Mouse (Mus musculus): ENCODE data around the gene Gzmc.
"Not testable (repeated sequence)": the region's sequence is repeated elsewhere in the genome, so short reads cannot be mapped to it uniquely, and the experiment has no call there.

The Gzmc gene

DNA sequence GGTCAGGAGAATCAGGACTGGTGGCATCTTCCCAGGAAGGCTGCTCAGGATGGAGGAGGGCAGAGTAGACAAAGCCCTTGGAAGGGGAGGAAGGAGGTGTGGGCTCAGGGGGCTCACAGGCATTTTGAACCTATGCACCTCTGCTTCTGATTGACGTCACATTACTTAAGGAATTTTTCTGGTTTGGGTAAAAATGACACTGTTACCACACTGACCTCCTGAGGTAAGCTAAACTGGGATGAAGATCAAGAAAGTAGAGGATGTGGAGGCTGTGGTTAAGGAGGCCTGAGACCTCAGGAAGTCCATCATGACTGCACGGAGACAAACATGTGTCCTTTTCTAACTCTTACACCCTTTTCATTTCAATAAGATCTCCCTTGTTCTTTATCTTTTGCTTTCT lies at the start of gene Gzmc:
Gzmc (minus strand) TSS at position 101 of the 400 bp plus-strand sequence.
- in situ Hi-C loops (cut with MboI): no loop called here

GRCm38 (mm10) chr14:56283816-56284215 lies 49.4 kb upstream of the Gzmc start:
- in situ Hi-C loops (cut with MboI): no loop called here

GRCm38 (mm10) chr14:56281090-56281489 lies 46.6 kb upstream of the Gzmc start:
- in situ Hi-C loops (cut with MboI): no loop called here

DNA sequence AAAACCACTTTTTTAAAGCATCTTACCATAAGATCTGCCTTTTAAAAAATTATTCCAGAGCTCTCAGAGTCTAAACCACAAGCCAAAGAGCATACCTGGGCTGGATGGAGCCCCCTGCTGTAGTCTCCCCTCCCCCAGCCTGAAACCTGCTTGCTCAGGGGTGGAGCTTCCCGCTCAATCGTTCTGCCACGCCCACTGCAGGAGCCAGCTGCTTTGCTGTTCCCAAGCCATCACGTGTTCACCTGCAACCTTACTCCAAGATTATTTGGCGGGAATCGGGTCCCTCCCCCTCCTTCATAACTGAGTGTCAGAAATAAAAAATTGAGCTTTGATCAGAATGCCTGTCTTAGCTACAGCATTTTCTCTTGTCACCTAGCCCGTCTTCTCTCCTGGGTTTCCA lies 44.2 kb upstream of the Gzmc start:
- in situ Hi-C loops (cut with MboI): not testable (repeated sequence)

- in situ Hi-C loops (cut with MboI): not testable (repeated sequence)
Measured at GRCm38 (mm10) chr14:56276096-56276495, 41.6 kb upstream of the Gzmc start.

- in situ Hi-C loops (cut with MboI): no loop called here
Measured at GRCm38 (mm10) chr14:56266109-56266508, 31.7 kb upstream of the Gzmc start.

DNA sequence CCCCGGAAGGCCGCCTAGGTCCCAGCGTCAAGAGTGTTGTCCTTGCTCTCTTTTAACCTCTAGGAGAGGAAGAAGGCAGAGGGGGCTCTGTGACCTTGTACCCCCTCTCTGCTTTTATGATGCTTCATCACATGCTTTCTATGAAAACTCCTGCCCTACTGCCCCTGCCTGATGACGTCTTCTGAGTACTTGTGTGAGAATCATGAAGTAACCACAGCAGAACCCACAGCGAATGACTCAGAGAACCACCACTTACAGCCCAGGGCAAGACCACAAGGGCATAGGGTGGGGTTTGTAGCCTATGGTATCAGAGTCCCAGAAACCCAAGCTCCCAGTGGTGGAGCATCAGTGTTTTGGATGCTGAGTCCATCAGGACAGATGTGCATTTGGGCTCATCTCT lies 27.7 kb upstream of the Gzmc start, which contains the start of gene Gzmb:
Gzmb (minus strand) TSS at position 108 of the 400 bp plus-strand sequence.
- in situ Hi-C loops (cut with MboI): no loop called here

GRCm38 (mm10) chr14:56240409-56240808 lies 6.0 kb upstream of the Gzmc start:
- in situ Hi-C loops (cut with MboI): no loop called here

- in situ Hi-C loops (cut with MboI): no loop called here
Measured at GRCm38 (mm10) chr14:56211317-56211716, 23.1 kb downstream of the Gzmc start, which contains the start of gene Gzmf. Gene Gzmf (minus strand): TSS chr14:56211417.

DNA sequence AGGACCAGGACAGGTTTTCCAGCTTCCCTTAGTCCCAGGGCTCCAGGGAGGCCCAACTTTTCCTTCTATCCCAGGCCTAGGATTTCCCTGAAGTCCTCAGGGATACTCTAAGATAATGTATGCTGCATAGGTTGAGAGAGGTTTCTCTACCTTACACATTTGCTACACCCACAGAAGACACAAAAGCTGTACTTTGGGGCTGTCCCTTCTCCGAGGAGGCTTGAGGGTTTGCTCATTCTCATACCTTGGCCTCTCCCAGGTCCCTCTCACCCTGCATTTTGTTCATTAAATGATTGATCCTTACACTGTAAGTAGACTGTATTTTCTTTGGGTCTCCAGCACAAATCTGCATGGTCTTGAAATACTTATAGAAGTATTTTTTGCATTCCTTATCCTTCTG lies 28.8 kb downstream of the Gzmc start:
- in situ Hi-C loops (cut with MboI): no loop called here

DNA sequence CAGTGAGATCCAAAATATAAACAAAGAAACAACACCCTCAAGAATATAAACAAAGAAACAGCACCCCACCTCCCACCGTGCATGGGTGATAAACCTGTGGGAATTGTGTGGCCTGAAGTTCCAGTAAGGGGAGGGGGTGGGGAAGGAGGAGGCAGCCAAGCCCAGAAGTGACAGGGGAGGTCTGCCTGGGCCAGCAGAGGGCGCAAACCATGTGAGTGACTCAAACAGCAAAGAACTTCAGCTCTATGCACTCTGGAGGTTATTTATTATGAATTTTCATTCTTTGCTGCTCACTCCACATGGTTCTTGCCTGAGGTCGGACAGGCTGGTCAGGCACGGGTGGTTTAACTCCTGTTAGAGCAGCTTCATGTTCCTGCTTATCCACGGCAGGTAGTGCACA lies 29.4 kb downstream of the Gzmc start:
- in situ Hi-C loops (cut with MboI): not testable (repeated sequence)

GRCm38 (mm10) chr14:56203975-56204374 lies 30.5 kb downstream of the Gzmc start:
- in situ Hi-C loops (cut with MboI): no loop called here

DNA sequence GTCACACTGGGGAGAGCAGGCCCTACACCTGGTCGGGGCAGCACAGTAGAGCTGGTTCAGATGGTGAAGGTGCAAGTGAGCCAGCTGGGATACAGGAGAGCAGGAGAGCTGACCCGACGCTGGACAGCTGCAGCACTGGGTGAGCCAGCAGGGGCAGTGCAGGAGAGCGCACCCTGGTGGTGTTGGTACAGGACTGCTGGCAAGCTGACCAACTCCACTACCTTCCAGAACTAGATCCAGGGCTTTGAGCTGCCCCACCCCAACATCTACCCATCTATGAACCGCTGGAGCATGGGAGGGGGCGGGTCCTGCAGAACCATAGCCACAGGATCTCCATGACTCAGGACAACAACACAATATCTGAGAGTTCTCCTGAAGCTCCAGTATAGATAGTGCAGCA lies 47.5 kb downstream of the Gzmc start:
- in situ Hi-C loops (cut with MboI): no loop called here

- in situ Hi-C loops (cut with MboI): no loop called here
Measured at GRCm38 (mm10) chr14:56186521-56186920, 47.9 kb downstream of the Gzmc start.
